Mouse (Mus musculus) 3134 (cell line): ENCODE results near the gene Vip.
A peak's percentile ranks its signal among the peaks of the same experiment; 100 is the strongest.

Experiments
- DNase-seq: peaks from one replicate; pipeline ENCODE4 v3.0.0-alpha.2; 2011; ENCODE audit warnings: low spot score; ENCODE audit not compliant: insufficient read length; ENCODE audit errors: extremely low read depth

Gene Vip

DNA sequence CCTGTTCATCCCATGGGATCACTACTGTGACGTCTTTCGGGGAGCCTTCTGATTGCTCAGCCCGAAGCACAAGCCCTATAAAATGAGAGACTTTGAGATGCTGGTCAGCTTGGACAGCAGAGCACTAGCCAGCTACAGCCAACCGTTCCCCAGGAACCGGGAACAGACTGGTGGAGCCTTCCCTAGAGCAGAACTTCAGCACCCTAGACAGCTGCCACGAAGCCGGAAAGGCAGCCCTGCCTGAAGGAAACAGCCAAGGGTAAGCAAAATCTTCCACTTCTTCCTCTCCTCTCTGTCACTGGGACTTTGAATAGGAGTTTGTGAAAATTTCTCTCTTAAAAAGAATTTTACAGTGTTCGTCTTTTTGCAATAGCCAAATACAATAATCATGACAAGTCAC is at the start of gene Vip:
Gene Vip (plus strand): TSS at position 107 of the 400 bp plus-strand sequence.
- DNase-seq: no peak

GRCm38 (mm10) chr10:5591061-5591460 is 48.0 kb upstream of the Vip start:
- no peak for DNase-seq

- DNase-seq: no peak
Measured at GRCm38 (mm10) chr10:5591996-5592395, 47.0 kb upstream of the Vip start.

- no peak for DNase-seq
Measured at GRCm38 (mm10) chr10:5593464-5593863, 45.6 kb upstream of the Vip start, which contains the start of gene Myct1. Gene Myct1, plus strand, starts transcription at chr10:5593775.

DNA sequence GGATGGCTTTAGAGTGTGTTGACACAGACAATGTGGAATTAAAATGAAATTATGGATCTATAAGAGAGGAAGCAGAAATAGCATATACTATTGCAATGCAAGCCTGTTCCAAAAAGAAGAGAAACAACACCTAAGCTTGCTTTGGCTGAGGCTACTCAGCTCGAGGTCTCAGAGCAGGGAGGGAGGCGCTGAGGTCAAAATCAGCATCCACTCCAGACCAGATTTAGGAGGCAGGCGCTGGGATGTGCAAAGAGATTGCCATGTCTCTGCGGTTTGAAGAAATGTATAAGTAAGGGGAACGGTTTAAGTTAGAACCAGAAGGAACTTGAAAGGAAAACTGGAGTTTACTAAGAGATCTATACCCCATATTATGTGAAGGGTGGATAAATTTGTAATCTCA is 44.6 kb upstream of the Vip start:
- no peak for DNase-seq

DNA sequence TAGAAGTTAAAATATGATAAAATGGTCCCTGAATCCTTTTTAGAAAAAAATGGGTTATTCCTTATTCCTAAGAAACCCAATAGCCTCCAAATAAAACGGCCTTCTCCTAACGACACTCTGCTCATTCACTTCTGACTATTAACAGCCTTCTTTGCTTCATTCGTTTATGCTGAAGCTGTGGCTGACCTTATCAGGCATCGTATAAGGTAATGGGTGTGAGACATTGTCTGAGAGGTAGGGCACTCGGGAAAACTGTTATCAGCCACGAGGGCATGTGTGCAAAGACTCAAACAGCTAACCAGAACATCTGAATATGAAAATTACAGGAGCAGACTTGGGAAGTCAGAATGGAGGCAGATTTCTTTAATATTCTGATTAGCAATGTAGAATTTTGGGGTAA is 42.5 kb upstream of the Vip start:
- no peak for DNase-seq

GRCm38 (mm10) chr10:5600123-5600522 is 38.9 kb upstream of the Vip start:
- peak; percentile 49 for DNase-seq

DNA sequence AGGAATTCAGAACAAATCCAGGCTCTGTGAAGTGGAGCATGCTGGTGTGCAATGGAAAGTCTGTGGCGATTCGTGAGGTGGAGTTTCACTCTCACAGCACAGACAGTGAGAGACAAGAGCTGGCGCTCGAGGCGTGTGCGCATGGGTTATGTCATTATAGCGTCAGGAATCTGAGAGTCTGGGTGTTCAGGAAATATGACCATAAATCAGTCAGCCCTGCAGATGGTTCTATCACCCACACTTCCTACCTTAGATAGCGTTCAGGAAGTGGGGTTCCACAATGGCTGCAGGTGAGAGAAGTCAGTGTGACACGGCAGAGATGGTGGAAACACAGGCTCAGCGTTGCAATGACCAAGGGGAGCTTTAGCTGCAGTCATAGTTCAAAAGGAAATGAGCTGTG is 35.5 kb upstream of the Vip start:
- DNase-seq: no peak

- DNase-seq: no peak
Measured at GRCm38 (mm10) chr10:5604371-5604770, 34.6 kb upstream of the Vip start.

DNA sequence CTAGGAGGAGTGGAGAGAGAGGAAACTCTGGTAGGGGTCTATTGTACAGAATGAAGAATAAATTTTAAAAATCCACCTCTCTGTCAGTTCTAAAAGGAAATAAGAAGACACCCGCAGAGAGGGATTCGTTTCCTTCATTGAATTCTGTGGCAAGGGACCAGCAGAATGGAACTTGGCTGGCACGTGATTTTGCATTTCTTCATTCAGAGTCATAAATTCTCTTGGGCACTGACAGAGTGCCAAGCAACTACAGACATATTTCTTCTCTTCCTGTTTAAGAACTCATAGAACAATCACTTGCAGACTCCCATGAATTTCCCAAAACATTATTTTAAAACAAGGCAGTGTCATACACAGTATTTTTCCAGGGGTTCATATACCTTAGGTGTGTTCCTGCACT is 30.1 kb upstream of the Vip start:
- DNase-seq: peak; percentile 44

- DNase-seq: no peak
Measured at GRCm38 (mm10) chr10:5615186-5616040, 23.6 kb upstream of the Vip start.

DNA sequence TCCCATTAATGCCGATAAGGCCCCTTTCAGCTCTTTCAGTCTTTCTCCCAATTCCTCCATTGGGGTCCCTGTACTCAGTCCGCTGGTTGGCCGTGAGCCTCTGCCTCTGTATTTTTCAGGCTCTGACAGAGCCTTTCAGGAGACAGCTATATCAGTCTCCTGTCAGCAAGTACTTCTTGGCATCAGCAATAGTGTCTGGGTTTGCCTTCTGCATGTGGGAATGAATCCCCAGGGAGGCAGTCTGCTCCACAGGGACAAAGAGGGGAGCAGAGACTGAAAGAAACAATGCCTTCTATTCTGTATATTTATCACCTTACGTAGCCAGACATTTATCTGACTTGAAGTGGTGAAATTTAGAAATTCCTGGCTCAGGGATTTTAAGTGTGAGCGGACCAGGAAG is 12.8 kb upstream of the Vip start:
- DNase-seq: no peak

- peak; percentile 31 for DNase-seq
Measured at GRCm38 (mm10) chr10:5633672-5634200, 5.3 kb upstream of the Vip start.

- DNase-seq: no peak
Measured at GRCm38 (mm10) chr10:5634336-5634735, 4.7 kb upstream of the Vip start.

DNA sequence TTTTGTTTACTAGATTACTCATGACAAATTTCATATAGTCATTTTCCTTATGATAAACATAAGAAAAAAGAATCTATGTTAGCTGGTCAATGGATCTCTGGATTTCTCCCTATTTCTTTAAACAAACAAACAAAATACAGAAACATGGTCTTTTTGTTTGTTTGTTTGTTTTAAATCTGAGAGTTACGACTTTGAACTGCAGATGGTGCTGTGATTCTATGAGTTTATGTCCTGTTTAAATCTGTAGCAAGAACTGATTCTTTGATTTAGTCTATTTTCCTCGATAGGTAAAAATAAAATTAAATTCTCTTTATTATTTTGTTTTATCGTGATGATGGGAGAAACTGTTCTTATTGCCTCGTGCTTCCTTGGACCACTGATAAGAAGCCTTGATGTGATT is 1.7 kb upstream of the Vip start:
- no peak for DNase-seq

DNA sequence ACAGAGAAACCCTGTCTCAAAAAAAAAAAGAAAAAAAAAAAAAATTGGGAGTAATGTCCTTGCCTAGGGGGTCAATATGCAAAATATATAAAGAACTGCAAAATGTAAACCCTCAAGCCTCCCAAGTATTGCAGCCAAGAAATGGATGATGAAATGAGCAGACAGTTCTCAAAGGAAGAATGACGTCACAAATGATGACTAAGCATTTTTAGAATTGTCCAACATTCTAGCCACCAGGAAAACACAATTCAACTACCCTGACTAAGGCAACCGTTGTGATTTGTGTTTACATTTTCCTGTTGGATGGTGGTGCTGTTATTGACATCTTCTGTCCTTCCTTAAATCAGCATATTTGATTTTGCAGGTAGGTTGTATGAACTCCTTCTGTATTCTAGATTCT is 42.3 kb downstream of the Vip start:
- DNase-seq: no peak

DNA sequence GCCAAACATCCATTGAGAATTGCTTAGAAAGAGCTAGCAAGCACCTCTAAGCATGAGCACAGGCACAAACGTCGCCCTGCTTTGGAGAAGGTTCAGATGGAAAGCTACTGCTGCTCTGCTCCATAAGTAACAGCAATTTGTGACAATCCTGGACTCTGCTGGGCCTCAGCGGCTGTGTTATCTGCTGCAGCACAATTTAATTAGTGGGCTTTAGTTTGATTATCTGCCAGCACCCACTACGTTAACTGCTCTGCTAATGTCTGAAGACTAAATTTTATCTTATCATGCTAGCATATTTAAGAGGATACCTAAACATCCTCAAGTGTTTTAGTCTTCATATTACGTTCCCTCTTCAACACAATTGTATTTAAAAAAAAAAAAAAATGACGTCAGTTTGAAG is 46.6 kb downstream of the Vip start:
- no peak for DNase-seq

GRCm38 (mm10) chr10:5694351-5694750 is 55.3 kb downstream of the Vip start:
- DNase-seq: no peak
